Mouse (Mus musculus) urinary bladder, postnatal 36 days (tissue): ENCODE results near the gene Fggy.

ENCODE experiments used
- DNase-seq, 2 experiments: peaks; one replicate each; pipeline ENCODE4 v3.0.0; 2022; ENCODE audit warnings: low spot score in 2 of 2, mixed read lengths in 1 of 2

The Fggy gene

GRCm38 (mm10) chr4:95590878-95591277 lies 33.6 kb downstream of the Fggy start:
- DNase-seq, result no peak

- no peak for DNase-seq
Measured at GRCm38 (mm10) chr4:95597208-95597607, 39.9 kb downstream of the Fggy start.

GRCm38 (mm10) chr4:95601776-95602175 lies 44.5 kb downstream of the Fggy start:
- no peak for DNase-seq

- no peak for DNase-seq
Measured at GRCm38 (mm10) chr4:95603254-95603653, 45.9 kb downstream of the Fggy start.

- DNase-seq, result no peak
Measured at GRCm38 (mm10) chr4:95610663-95611062, 53.4 kb downstream of the Fggy start.

GRCm38 (mm10) chr4:95611390-95611789 lies 54.1 kb downstream of the Fggy start:
- peak; percentile 7 to 15 for DNase-seq

GRCm38 (mm10) chr4:95621046-95621445 lies 63.7 kb downstream of the Fggy start:
- no peak for DNase-seq

- DNase-seq, result no peak
Measured at GRCm38 (mm10) chr4:95624696-95625095, 67.4 kb downstream of the Fggy start.

- no peak for DNase-seq
Measured at GRCm38 (mm10) chr4:95625651-95626050, 68.3 kb downstream of the Fggy start.

- DNase-seq, result no peak
Measured at GRCm38 (mm10) chr4:95626186-95626585, 68.9 kb downstream of the Fggy start.

- DNase-seq, result no peak
Measured at GRCm38 (mm10) chr4:95634903-95635302, 77.6 kb downstream of the Fggy start.

GRCm38 (mm10) chr4:95636937-95637749 lies 79.8 kb downstream of the Fggy start:
- peak; percentile 52 to 75 for DNase-seq

- DNase-seq, result no peak
Measured at GRCm38 (mm10) chr4:95638063-95638462, 80.8 kb downstream of the Fggy start.

- DNase-seq, result no peak
Measured at GRCm38 (mm10) chr4:95640831-95641230, 83.5 kb downstream of the Fggy start.

- no peak for DNase-seq
Measured at GRCm38 (mm10) chr4:95644048-95644447, 86.7 kb downstream of the Fggy start.

- DNase-seq, result no peak
Measured at GRCm38 (mm10) chr4:95648801-95649551, 91.7 kb downstream of the Fggy start.

GRCm38 (mm10) chr4:95649552-95649905 lies 92.2 kb downstream of the Fggy start:
- no peak for DNase-seq

GRCm38 (mm10) chr4:95649980-95650379 lies 92.7 kb downstream of the Fggy start:
- no peak for DNase-seq

GRCm38 (mm10) chr4:95652044-95652443 lies 94.7 kb downstream of the Fggy start:
- no peak for DNase-seq

GRCm38 (mm10) chr4:95653296-95653912 lies 96.1 kb downstream of the Fggy start:
- DNase-seq, result no peak

GRCm38 (mm10) chr4:95653913-95654301 lies 96.6 kb downstream of the Fggy start:
- DNase-seq, result no peak

GRCm38 (mm10) chr4:95659024-95659423 lies 101.7 kb downstream of the Fggy start:
- no peak for DNase-seq

GRCm38 (mm10) chr4:95663596-95663995 lies 106.3 kb downstream of the Fggy start:
- no peak for DNase-seq
